Mouse (Mus musculus) liver, embryonic 12.5 days (tissue): ENCODE data around the gene Cdca7. TPM values are rescaled to one million over a fixed set of nuclear protein-coding genes. Genes with fewer than 3 reads are reported as not detected.
A peak's percentile ranks its signal among the peaks of the same experiment; 100 is the strongest.

Experiments used
- ATAC-seq: fragments of 200-750 bp; cut with Nextera tagmentation; 2 replicates; pipeline ENCODE4 v1.8.0; 2017; ENCODE audit warnings: moderate number of reproducible peaks, mild to moderate bottlenecking, moderate library complexity
- H3K27ac ChIP-seq: fragments of 300-500 bp; sonication (generic); 2 replicates; pipeline ENCODE4 v1.5.1; 2016; ENCODE audit warnings: mild to moderate bottlenecking
- H3K27me3 ChIP-seq: fragments of 300-500 bp; sonication (generic); replicated peaks from 2 replicates; pipeline ENCODE4 v1.6.1; 2016; ENCODE audit warnings: mild to moderate bottlenecking, moderate library complexity
- H3K36me3 ChIP-seq: fragments of 300-500 bp; sonication (generic); 2 replicates; pipeline ENCODE4 v1.6.1; 2016; ENCODE audit warnings: mild to moderate bottlenecking, moderate library complexity
- H3K4me1 ChIP-seq: fragments of 300-500 bp; sonication (generic); 2 replicates; pipeline ENCODE4 v1.6.1; 2016
- H3K4me2 ChIP-seq: fragments of 300-500 bp; sonication (generic); 2 replicates; pipeline ENCODE4 v1.6.1; 2016; ENCODE audit warnings: mild to moderate bottlenecking, moderate library complexity
- H3K4me3 ChIP-seq: fragments of 300-500 bp; sonication (generic); 2 replicates; pipeline ENCODE4 v1.5.1; 2016; ENCODE audit warnings: mild to moderate bottlenecking, moderate library complexity
- H3K9ac ChIP-seq: fragments of 300-500 bp; sonication (generic); 2 replicates; pipeline ENCODE4 v1.6.1; 2016; ENCODE audit warnings: mild to moderate bottlenecking, moderate library complexity
- H3K9me3 ChIP-seq: fragments of 300-500 bp; sonication (generic); replicated peaks from 2 replicates; pipeline ENCODE4 v1.6.1; 2016; ENCODE audit warnings: mild to moderate bottlenecking, moderate library complexity
- WGBS: fragments of 180-500 bp; shearing (Covaris S2); methylation state at CpG from one replicate; pipeline ENCODE4 v1.1.7; 2016; ENCODE audit not compliant: insufficient replicate concordance; 5-methylcytosine and 5-hydroxymethylcytosine counted together
- polyA plus RNA-seq: library from polyadenylated mRNA; unstranded; fragments of >200 nt; fragmentation: Nextera tagmentation; extraction: Ambion mirVana; gene quantifications from 2 replicates; pipeline ENCODE4 v1.2.1, GENCODE M21; 2016

Cdca7 gene
- polyA plus RNA-seq, 1 experiment from 2014 or later: 100 TPM

DNA sequence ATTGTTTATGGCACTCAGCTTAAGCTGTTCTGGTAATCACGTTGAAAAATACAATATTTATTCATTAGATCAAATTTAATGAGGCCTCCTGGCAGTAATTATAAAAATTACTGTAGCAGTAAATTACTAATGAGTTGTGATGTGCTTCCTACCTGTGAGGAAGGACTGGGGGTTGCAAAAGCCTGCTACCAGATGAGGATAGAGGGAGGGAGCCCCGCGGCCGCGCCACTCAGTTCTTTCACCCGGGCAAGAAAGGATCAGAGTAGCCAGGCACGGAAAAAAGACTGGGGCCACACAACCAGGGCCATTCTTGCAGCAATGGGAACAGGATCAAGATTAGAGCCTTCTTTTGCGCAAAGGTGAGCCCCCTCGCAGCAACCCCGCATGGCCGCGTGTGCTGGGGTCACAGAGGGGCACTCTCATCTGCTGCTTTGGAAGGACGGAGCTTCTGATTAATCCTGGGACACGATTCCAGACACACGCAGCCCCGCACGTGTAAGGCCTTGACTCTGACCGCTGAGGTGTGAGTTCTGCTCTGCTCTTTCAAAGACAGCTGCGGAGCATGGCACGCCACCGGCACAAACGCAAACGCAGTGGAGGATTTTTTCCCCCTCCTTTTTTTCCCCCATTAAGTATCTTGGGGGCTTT, 23.2 kb downstream of the Cdca7 start:
- no peak overlapping the region for H3K9ac ChIP-seq
- H3K4me1 ChIP-seq: 0 out of 2 replicates have a peak, but pooled peaks cover 5% of the 10 kb centered on the region
- H3K4me3 ChIP-seq: no peak overlapping the region
- 14% methylated on average over 23 of the region's 23 CpGs for WGBS
- no peak overlapping the region for H3K27ac ChIP-seq
- no peaks in the 10 kb centered on the region for H3K9me3 ChIP-seq
- no peak for ATAC-seq
- peak overlapping the region; percentile 33 for H3K4me2 ChIP-seq
- no peaks in the 10 kb centered on the region for H3K36me3 ChIP-seq
- peaks cover 37% of the 10 kb centered on the region for H3K27me3 ChIP-seq

DNA sequence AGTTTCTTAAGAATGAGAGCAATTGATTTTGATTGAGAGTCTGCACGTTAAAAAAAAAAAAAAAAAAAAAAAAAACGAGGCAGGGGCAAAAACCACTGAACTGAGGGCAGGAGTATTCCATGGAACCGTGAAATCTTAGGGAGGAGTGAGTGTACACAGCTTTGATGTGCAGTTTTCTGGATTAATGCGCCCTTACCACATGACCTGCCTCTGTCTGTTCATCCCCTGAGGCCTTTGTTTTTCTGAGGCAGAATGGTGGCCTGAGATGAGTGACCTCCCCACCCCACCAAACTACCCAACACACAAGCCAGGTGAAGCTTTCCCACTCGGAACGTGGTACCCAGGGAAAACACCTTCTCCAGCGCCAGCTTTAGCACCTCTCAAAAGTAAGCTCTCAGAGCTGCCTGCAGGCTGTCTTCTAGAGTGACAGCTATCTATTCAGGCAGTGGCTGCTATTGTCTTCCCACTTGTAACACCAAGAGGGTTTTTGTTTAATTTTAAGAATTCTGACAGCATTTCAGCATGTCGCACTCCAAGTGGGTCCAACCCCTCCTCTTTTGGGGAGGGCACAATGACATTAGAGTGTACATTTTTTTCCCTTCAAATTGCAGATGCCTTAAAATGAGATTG, 23.9 kb downstream of the Cdca7 start:
- Histone ChIP-seq H3K4me3 (no peak overlapping the region), H3K9me3 (no peaks in the 10 kb centered on the region), H3K27me3 (peaks cover 37% of the 10 kb centered on the region), H3K9ac (no peak overlapping the region), H3K27ac (no peak overlapping the region), H3K36me3 (no peaks in the 10 kb centered on the region), H3K4me2 (no peak overlapping the region), H3K4me1 (0 out of 2 replicates have a peak, but pooled peaks cover 5% of the 10 kb centered on the region)
- WGBS: 33% methylated on average over 8 of the region's 8 CpGs
- no peak for ATAC-seq

DNA sequence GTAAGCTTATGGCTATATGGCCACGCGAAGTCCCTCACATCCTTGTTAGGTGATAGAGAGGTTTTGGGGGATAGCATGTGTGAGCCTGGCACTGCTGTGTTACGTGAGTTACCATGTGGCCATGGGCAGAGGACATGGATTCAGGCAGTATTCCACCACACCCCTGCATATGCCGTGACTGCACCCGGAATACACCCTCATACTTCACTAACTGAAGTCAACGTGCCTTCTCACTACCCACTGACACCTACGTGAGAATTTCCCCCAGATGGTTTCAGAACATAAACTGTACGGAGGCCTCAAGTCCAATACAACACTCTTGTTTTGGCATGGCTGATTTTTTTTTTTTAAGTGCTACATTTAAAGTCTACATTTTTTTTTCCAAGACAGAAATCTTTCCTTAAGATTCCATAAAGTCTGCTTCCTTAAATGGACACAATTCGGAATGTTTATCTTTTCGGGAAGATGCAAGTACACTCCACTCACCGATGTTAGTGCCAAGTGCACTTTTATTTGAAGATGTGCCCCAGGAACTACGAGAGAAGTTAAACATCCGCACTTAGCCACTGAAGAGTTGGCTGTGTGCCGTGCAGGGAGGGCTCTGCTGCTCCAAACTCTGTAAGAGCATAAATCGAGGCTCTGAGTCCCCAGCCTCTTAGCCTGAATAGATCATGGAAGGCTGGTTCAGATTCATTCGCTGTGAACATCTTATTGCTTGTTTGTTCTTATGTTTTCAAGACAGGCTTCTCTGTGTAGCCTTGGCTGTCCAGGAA, 26.3 kb downstream of the Cdca7 start:
- H3K27ac ChIP-seq: no peak overlapping the region
- no peaks in the 10 kb centered on the region for H3K9me3 ChIP-seq
- no peak overlapping the region for H3K9ac ChIP-seq
- H3K27me3 ChIP-seq: peaks cover 34% of the 10 kb centered on the region
- H3K4me3 ChIP-seq: no peak overlapping the region
- WGBS: 71% methylated on average over 16 of the region's 16 CpGs
- no peak for ATAC-seq
- H3K4me1 ChIP-seq: 0 out of 2 replicates have a peak, but pooled peaks cover 5% of the 10 kb centered on the region
- H3K36me3 ChIP-seq: no peaks in the 10 kb centered on the region
- H3K4me2 ChIP-seq: no peak overlapping the region

DNA sequence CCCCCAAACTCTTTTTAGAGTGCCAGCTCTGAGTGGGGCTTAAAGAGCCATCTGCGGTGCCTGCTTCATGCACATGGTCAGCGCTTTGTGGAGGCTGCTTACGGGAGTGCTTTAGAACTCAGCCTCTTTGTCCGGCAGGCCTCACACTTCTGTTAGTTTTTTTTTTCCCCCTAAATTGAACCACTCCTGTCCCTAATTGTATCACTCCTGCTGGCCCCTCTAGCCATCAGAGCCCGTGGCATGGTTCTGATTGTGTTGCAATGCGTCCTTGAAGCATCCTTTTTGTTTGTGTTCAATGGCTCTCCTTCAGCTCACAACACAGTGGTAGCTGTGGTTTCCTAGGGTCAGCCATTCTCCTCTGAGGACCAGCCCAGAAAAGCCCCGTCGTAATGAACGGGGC, 27.7 kb downstream of the Cdca7 start:
- H3K36me3 ChIP-seq: no peaks in the 10 kb centered on the region
- no peaks in the 10 kb centered on the region for H3K9me3 ChIP-seq
- 65% methylated on average over 9 of the region's 9 CpGs for WGBS
- ATAC-seq: no peak
- H3K27ac ChIP-seq: no peak overlapping the region
- H3K4me2 ChIP-seq: no peak overlapping the region
- H3K4me3 ChIP-seq: no peak overlapping the region
- H3K4me1 ChIP-seq: 0 out of 2 replicates have a peak, but pooled peaks cover 5% of the 10 kb centered on the region
- no peak overlapping the region for H3K9ac ChIP-seq
- peaks cover 26% of the 10 kb centered on the region for H3K27me3 ChIP-seq

DNA sequence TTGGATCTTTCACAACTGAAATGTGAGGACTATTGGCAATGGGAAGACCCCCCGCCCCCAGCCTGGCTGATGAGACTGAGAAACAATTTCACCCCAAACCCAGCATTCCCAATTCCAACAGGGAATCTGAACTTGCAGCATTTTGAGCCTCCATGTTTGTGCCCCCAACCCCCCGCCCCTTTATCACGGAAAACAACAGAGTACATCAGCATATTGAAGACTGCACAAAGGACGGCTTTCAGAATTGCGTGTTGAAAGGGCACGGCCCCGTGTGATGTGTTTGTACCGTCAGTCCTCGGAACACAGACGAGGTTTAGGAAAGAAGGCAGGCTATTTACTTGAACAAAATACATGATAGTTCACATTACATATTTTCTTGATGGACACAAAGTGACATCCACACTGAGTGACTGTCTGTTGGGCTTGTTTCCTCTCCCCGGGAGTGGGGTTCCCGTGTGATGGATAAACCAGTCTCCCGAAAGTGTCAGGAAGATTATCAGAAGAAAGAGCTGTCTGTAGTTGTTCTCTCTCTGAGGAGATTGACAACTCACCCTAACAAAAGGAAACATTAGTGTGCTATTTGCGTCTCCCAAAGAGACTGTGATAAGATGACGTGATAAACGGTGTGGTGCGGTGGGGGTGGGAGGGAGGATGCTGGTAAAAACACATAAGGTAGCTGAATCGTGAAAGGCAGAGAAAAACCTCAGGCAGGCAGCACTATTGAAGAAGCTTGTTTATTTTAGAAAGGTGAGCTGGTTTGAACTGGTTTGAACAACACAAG, 32.1 kb downstream of the Cdca7 start:
- Histone ChIP-seq H3K4me2 (no peak overlapping the region), H3K4me3 (no peak overlapping the region), H3K4me1 (no peaks in the 10 kb centered on the region), H3K27me3 (no peaks in the 10 kb centered on the region; the same call in 1 of the 2 replicates), H3K36me3 (no peaks in the 10 kb centered on the region), H3K9me3 (no peaks in the 10 kb centered on the region), H3K9ac (no peak overlapping the region), H3K27ac (no peak overlapping the region)
- 38% methylated on average over 18 of the region's 18 CpGs for WGBS
- no peak for ATAC-seq

DNA sequence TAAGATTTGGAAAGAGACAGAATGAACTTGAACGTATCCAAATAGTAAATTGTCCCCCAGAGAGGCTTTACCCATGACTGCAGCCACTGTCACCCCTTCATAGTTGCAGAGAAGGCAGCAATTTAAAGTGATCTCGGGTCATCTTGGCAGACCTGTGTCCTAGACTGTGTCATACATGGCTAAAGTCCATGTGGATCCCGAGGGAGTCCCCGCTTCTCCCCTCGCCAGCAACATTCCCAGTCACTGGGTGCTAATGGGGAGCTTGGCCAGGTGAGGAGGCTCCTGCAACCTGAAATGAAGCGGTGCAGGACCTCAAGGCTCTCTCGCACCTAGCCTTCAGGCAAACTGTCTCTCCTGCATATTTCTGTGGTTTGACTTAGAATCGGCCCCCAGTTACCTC, 32.9 kb downstream of the Cdca7 start:
- no peak for ATAC-seq
- no peaks in the 10 kb centered on the region; the same call in 1 of the 2 replicates for H3K27me3 ChIP-seq
- no peaks in the 10 kb centered on the region for H3K4me1 ChIP-seq
- H3K9me3 ChIP-seq: no peaks in the 10 kb centered on the region
- no peak overlapping the region for H3K27ac ChIP-seq
- no peak overlapping the region for H3K4me3 ChIP-seq
- H3K9ac ChIP-seq: no peak overlapping the region
- H3K4me2 ChIP-seq: no peak overlapping the region
- H3K36me3 ChIP-seq: no peaks in the 10 kb centered on the region
- 68% methylated on average over 8 of the region's 8 CpGs for WGBS

DNA sequence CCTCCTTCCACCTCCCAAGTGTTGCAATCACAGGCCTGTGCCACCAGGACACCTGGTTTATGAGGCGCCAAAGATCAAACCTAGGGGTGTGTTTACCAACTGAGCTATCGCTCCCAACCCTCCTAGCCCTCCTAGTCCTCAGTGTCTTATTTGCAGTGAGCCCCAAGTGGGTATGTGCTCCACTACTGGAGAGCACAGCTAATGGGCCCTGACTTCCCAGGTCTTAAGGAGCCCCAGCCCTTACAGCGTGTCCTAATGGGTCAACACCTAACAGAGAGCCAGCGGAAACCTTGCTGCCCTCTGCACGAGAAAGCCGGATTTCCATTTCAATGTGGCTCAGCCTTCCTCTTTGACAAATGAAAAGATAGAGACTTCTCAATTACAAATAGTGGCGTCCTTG, 39.6 kb downstream of the Cdca7 start:
- Histone ChIP-seq H3K9ac (no peak overlapping the region), H3K27me3 (peaks cover 55% of the 10 kb centered on the region), H3K4me1 (no peaks in the 10 kb centered on the region), H3K9me3 (no peaks in the 10 kb centered on the region), H3K36me3 (no peaks in the 10 kb centered on the region), H3K27ac (no peak overlapping the region), H3K4me3 (no peak overlapping the region), H3K4me2 (no peak overlapping the region)
- WGBS: 33% methylated on average over 7 of the region's 7 CpGs
- ATAC-seq: no peak

DNA sequence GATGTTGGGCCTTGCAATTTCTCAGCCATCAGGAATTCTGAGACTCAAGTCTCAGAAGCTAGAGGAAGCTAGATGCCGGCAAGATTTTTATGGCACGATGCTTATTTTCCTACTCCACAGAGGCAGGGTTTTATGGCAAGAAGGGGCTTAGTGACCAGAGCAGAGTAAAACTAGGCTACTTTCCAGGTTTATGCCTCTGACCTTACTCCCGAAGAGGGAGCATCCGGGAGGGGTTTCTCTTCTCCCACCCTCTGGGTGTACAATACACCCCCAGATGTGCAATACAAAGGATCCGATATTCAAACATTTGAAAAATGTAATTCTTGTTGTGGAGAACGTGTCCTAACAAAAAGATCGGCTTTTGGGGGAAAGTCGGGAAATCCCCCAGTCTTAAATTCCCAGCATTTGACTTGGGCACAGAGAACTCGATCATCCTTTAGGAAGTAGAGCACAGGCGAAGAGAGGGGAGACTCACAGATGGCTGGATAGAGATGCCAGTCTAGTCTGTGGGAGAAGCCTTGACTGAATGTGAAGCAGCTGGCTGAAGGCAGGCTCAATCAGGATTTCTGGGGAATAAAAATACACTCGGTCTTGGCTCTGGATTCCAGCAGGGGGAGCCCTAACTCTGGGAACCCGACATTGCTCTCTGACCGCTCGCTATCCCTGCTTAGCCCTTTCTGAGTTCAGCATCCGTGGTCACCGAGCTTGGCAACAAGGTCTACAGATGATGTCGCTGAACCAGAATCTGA, 40.2 kb downstream of the Cdca7 start:
- H3K9ac ChIP-seq: no peak overlapping the region
- H3K9me3 ChIP-seq: no peaks in the 10 kb centered on the region
- H3K36me3 ChIP-seq: no peaks in the 10 kb centered on the region
- no peak overlapping the region for H3K4me3 ChIP-seq
- no peak for ATAC-seq
- 25% methylated on average over 17 of the region's 17 CpGs for whole genome bisulfite sequencing
- H3K4me2 ChIP-seq: no peak overlapping the region
- peaks cover 57% of the 10 kb centered on the region for H3K27me3 ChIP-seq
- H3K4me1 ChIP-seq: no peaks in the 10 kb centered on the region
- H3K27ac ChIP-seq: no peak overlapping the region

DNA sequence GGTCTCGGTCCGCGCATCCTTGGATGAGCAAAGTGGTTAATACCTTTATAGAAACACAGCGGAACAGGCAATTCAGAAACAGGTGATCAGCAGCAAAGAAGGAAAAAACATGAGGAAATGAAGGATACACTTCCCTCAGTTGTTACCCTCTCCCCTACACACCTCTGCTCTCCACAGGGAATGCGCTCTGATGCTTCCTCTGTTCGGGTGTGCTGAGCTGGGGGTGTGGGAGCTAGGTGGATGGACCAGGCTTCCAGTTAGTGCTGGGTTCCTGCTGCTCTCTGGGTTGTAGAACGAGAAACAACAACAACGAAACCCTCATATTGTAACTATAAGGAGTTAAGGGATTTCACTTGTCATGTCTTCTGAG, 40.7 kb downstream of the Cdca7 start:
- Histone ChIP-seq H3K9me3 (no peaks in the 10 kb centered on the region), H3K4me3 (no peak overlapping the region), H3K27ac (no peak overlapping the region), H3K9ac (no peak overlapping the region), H3K27me3 (peaks cover 57% of the 10 kb centered on the region), H3K4me2 (no peak overlapping the region), H3K36me3 (no peaks in the 10 kb centered on the region), H3K4me1 (no peaks in the 10 kb centered on the region)
- ATAC-seq: no peak
- WGBS: 30% methylated on average over 8 of the region's 8 CpGs

DNA sequence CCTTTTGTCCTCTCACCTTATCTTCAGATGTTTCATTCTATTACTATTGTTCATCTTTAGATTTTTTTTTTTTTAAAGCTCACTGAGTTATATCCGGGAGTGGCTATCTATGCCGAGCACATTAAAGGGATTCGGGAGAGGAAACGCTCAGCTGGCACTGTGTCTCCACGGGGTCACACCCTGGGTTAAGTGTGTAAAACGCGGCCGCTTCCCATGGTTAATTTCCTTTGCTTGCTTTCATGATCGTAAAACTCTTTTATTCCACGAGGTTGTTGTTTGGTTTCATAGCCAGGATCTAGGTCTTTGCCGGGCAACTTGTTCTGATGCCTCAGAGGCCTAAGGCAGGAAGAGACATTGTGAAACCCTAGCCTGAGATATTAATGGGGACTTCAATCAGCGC, 48.1 kb downstream of the Cdca7 start:
- H3K36me3 ChIP-seq: no peaks in the 10 kb centered on the region
- H3K9me3 ChIP-seq: no peaks in the 10 kb centered on the region
- peaks cover 17% of the 10 kb centered on the region for H3K27me3 ChIP-seq
- no peak for ATAC-seq
- WGBS: 70% methylated on average over 12 of the region's 12 CpGs
- H3K4me2 ChIP-seq: no peak overlapping the region
- no peaks in the 10 kb centered on the region for H3K4me1 ChIP-seq
- no peak overlapping the region for H3K4me3 ChIP-seq
- no peak overlapping the region for H3K9ac ChIP-seq
- no peak overlapping the region for H3K27ac ChIP-seq

DNA sequence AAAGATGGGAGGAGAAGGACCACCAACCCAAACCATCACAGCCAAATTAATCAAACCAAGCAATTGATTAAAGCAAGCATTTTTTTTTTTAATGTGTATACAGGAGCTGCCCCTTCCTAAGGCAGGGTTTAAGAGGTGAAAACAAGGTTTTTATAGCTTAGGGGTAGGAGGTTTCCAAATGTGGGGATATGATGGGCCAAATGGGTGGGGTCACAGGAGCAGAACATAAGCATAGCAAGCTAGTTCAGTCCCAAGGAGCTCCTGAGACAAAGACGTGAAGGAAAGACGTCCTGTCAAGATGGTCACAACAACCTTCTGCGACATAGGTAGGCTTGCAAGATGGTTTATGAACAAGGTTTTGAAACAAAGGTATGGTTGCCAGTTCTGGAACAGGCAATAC, 49.6 kb downstream of the Cdca7 start:
- no peak overlapping the region for H3K4me3 ChIP-seq
- no peak overlapping the region for H3K27ac ChIP-seq
- ATAC-seq: no peak
- H3K36me3 ChIP-seq: no peaks in the 10 kb centered on the region
- H3K9ac ChIP-seq: no peak overlapping the region
- H3K9me3 ChIP-seq: no peaks in the 10 kb centered on the region
- H3K4me2 ChIP-seq: no peak overlapping the region
- 56% methylated on average over 3 of the region's 3 CpGs for WGBS
- H3K4me1 ChIP-seq: no peaks in the 10 kb centered on the region
- H3K27me3 ChIP-seq: peaks cover 19% of the 10 kb centered on the region
